Comparison of ENCODE assay signal across 8 mouse cellular contexts in the genomic region with DNA sequence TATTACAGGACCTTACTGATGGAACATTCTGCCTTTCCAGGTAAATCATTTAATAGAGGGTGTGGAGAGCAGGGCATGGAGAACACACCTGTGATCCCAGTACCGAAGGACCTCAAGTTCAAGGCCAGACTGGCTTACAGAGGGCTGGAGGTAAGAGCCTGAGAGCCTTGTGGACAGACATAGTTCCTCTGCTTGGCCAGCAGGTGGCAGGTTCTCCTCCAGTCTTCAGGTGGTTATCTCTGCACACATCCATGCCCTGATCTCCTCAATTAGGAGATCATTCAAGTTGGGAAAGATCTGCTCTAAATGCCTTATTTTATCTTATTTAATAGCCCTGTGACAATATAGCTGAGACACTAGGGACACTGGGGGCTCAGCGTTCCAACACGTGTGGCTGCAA. TPM values are rescaled to one million over a fixed set of nuclear protein-coding genes. Genes with fewer than 3 reads are reported as not detected.
DNase-seq lines count a peak whose midpoint lies in the region; ATAC-seq lines count a peak whose summit lies in the region.
"Had no signal": no experiment of that assay in that cellular context is flagged by ENCODE, and none has a peak within 500 bp of the region (broad histone marks: within the 10 kb centered on the region; RNA-seq: fewer than 3 reads in every experiment).

No protein-coding gene starts in this region.

- H3K36me3 ChIP-seq in intestine, embryonic 16.5 days (ENCODE audit: control insufficient read depth, insufficient read depth, low read length) = no peaks in the 10 kb centered on the region

- peak; percentile 9 for DNase-seq in kidney, adult 9 months
- DNase-seq in kidney, adult 18-20 months = no peak
- peak; percentile 22 to 30 for DNase-seq in B cell, adult 2 months
- peak; percentile 43 for DNase-seq in ES-CJ7 (ENCODE audit: low read depth, low spot score)
- no peak for DNase-seq in ovary, postnatal 14 days (ENCODE audit: low spot score)

- no peaks in the 10 kb centered on the region for H3K4me1 ChIP-seq in intestine, embryonic 16.5 days (ENCODE audit: control insufficient read depth, insufficient read depth, low read length)

- ATAC-seq in megakaryocyte progenitor cell, adult 5-6 weeks (replicated peaks; ENCODE audit: poor library complexity) = peak; percentile 64; the same call in 1 of the 2 replicates
- ATAC-seq in intestine, embryonic 16.5 days = no peak

- H3K4me2 ChIP-seq in intestine, embryonic 16.5 days (ENCODE audit: low read depth, low read length) = no peak overlapping the region

- no peaks in the 10 kb centered on the region for H3K9me3 ChIP-seq in intestine, embryonic 16.5 days (ENCODE audit: control insufficient read depth, low read length)

- no peaks in the 10 kb centered on the region for H3K27me3 ChIP-seq in intestine, embryonic 16.5 days (replicated peaks; ENCODE audit: control insufficient read depth, insufficient read depth, low read length)

- H3K9ac ChIP-seq in intestine, embryonic 16.5 days (ENCODE audit: low read depth, low read length) = no peak overlapping the region

- H3K27ac ChIP-seq in intestine, embryonic 16.5 days (ENCODE audit: low read length) = no peak overlapping the region

- H3K4me3 ChIP-seq in intestine, embryonic 16.5 days (ENCODE audit: low read length) = no peak overlapping the region

- WGBS in intestine, embryonic 16.5 days = 58% methylated on average over 3 of the region's 3 CpGs

RNA-seq across cellular contexts. Expression of a gene that starts 11.3 kb away (rescaled TPM):
- 12.4 and 16.4 TPM in 2 replicates for total RNA-seq in megakaryocyte progenitor cell, adult 5-6 weeks (2015)
- total RNA-seq in megakaryocyte progenitor cell, adult 5-6 weeks (2017) = 4.2 and 5.1 TPM in 2 replicates
- 0.45 TPM in 1 of 2 replicates, not detected in the other for polyA plus RNA-seq in intestine, embryonic 16.5 days (2015; fragmentation: Nextera tagmentation; extraction: Ambion mirVana)
- total RNA-seq: gastrocnemius, postnatal 4 days had no signal

RNA-seq across cellular contexts. Expression of a gene that starts 32.0 kb away (rescaled TPM):
- 6,745 and 7,533 TPM in 2 replicates for total RNA-seq in megakaryocyte progenitor cell, adult 5-6 weeks (2015)
- total RNA-seq in megakaryocyte progenitor cell, adult 5-6 weeks (2017) = 1,802 and 2,622 TPM in 2 replicates
- polyA plus RNA-seq in intestine, embryonic 16.5 days (2015; fragmentation: Nextera tagmentation; extraction: Ambion mirVana) = 0.95 and 1.8 TPM in 2 replicates

Comparison
In these comparisons a context has a peak if more than half of its experiments do, and no peak if none do; other contexts are left out.
1. DNase-seq: peak in kidney, adult 9 months (single experiment), B cell, adult 2 months (2 of 2) and ES-CJ7 (single experiment); none in kidney, adult 18-20 months (single experiment) and ovary, postnatal 14 days (single experiment).